Mouse (Mus musculus) lung, postnatal 36 days (tissue): ENCODE results near the gene Slc25a29.
A peak's percentile ranks its signal among the peaks of the same experiment; 100 is the strongest.

Experiments
- DNase-seq: peaks from one replicate; pipeline ENCODE4 v3.0.0; 2022; ENCODE audit warnings: mixed read lengths

Slc25a29 gene

GRCm38 (mm10) chr12:108835840-108836409 is at the start of gene Slc25a29, which contains the start of gene Slc25a47:
Slc25a29 (minus strand) TSS chr12:108835883.
Slc25a47 (plus strand) TSS chr12:108836046.
- DNase-seq: peak; percentile 98

DNA sequence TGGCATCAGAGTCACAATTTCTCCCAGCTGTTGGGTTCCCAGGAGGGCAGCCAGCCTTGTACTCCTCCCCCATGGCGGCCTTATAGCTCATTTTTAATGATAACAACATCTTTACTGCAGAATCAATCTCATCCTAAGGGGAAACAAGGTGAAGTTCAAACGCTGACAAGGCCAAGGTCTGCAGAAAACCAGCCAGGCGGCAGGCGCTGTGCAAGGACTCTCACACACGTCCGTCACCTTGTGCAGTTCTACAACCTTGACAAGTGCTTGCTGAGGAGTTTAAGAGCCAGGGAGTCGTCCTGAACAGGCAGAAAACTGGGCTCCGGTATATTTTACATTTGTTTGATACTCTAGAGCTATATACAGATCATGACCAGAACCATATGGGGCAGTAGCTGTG is 47.1 kb upstream of the Slc25a29 start:
- DNase-seq: no peak

- DNase-seq: no peak
These were observed 45.5 kb upstream of the Slc25a29 start for GRCm38 (mm10) chr12:108881192-108881591.

DNA sequence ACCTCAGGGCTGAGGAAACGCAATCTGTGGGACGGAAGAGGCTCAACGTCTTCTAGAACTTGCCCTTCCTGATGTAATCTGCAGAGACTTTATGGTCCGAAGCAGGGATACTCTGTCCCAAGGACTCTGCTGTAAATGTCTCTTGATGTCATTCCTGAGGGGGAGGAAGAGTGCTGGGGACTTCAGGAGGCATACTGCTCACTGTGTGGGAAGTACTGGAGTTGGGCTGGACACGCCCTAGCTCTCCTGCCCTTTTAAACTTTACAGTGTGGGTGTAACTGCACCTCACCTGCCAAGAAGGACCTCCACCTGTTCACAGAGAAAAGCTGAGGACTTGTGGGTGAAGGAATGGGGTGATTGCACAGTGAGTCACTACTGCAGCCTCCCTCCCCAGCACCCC is 44.9 kb upstream of the Slc25a29 start:
- peak; percentile 61 for DNase-seq

- DNase-seq: peak; percentile 16
These were observed 43.5 kb upstream of the Slc25a29 start for GRCm38 (mm10) chr12:108879138-108879537.

DNA sequence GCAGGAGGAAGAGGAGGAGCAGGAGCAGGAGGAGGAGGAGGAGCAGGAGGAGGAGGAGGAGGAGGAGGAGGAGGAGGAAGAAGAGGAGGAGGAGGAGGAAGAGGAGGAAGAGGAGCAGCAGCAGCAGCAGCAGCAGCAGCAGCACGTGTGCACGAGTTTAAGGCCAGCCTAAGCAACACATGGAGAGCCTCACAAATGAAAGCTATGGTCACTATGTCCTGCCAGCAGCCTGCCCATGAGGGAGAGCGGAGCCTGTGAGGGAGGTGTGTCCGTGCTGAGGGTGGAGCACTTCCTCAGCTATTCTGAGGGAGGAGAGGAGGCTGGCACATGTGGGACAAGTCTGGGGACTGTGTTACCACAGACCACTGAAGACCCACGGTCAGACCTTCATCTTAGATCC is 37.4 kb upstream of the Slc25a29 start:
- peak; percentile 16 for DNase-seq

- DNase-seq: peak; percentile 42
These were observed 33.9 kb upstream of the Slc25a29 start for GRCm38 (mm10) chr12:108869575-108869974.

- DNase-seq: peak; percentile 85
These were observed 29.4 kb upstream of the Slc25a29 start for GRCm38 (mm10) chr12:108865007-108865494.

DNA sequence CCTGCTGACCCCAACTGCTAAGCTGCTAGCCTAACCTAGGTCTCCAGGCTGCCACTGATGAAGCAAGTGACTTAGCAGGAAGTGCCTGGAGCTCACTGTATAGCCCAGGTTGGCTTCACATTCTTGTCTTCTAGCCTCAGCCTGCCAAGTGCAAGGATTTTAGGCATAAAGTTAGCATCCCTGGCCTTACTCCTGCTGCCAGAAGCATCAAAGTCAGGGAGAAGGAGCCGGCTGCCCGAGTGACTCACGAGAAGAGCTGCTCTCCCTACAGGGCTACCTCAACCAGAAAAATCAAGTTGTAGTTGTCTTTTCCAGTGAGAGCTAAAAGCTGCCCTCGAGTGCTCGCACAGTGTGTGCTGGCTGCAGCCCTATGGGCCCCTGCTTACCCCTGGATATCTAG is 22.8 kb upstream of the Slc25a29 start:
- DNase-seq: no peak

- DNase-seq: peak; percentile 64
These were observed 22.0 kb upstream of the Slc25a29 start for GRCm38 (mm10) chr12:108857589-108858184.

GRCm38 (mm10) chr12:108857109-108857508 is 21.4 kb upstream of the Slc25a29 start:
- no peak for DNase-seq

GRCm38 (mm10) chr12:108856186-108856585 is 20.5 kb upstream of the Slc25a29 start:
- DNase-seq: no peak

- no peak for DNase-seq
These were observed 19.4 kb upstream of the Slc25a29 start for GRCm38 (mm10) chr12:108855081-108855480.

GRCm38 (mm10) chr12:108852822-108853221 is 17.1 kb upstream of the Slc25a29 start:
- no peak for DNase-seq

DNA sequence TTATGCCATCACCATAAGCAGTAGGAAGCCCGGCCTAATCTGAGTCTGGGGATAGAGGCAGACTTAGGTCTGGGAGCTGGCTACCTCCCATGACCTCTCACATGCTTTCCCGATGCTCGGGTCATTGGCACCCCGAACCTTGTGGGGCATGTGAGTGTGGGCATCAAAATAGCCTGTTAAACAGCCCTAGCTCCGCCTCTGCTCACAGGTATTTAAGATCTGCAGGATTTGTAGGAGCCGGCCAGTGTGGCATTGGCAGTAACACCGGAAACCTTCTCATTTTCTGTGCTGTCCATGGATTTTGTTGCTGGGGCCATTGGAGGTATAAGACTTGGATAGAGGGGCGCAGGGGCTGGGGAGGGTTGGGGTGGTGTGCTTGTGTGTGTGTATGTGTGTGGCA is 15.2 kb upstream of the Slc25a29 start:
- DNase-seq: no peak

DNA sequence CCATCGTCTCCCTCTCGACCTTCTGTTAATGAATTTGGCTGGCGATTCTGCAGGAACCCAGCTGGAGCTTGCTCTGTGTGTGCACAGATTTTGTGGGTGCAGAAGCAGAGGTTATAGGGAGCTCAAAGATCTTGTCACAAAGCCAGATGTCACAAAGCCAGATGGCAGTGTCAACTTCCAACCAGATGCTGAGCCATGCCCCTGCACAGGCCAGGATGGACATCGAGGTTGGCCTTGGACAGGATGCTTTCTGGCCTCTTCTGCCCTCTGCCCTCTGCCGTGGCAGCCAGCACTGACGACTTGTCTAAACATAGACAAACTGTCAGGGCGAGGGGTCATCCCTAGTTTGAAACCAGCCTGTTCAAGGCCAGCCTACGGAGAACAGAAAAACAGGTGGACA is 14.4 kb upstream of the Slc25a29 start:
- DNase-seq: peak; percentile 62

GRCm38 (mm10) chr12:108849488-108850022 is 13.9 kb upstream of the Slc25a29 start:
- peak; percentile 38 for DNase-seq

DNA sequence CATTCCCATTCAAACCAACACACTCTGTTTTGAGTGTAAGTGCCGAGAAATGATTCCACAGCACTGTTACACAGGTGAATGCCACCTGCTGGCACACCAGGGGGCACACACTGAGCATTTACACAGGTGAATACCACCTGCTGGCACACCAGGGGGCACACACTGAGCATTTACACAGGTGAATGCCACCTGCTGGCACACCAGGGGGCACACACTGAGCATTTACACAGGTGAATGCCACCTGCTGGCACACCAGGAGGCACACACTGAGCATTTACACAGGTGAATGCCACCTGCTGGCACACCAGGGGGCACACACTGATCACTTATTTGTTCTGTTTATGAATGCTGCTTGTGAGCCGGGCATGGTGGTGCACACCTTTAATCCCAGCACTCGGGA is 12.3 kb upstream of the Slc25a29 start:
- peak; percentile 47 for DNase-seq

GRCm38 (mm10) chr12:108842663-108843062 is 7.0 kb upstream of the Slc25a29 start:
- DNase-seq: no peak

DNA sequence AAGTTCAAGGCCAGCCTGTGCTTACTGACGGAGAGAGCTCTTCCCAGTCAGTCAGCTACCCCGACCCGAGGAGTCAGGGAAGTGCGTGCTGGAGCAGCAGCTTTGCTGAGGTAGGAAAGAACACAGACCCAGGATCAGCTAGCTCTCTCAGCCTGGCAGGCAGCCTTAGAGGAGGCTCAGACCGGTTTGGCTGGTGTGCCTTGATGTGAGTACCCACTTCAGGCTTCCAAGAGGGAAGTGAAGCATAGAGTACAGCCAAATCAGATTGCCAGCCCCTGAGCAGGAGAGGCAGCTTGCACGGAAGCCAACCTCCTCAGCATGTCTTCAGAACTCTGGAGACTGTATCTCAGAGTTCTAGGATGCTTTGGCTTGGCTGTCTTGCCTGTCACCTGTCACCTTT is 5.5 kb upstream of the Slc25a29 start:
- DNase-seq: peak; percentile 91

DNA sequence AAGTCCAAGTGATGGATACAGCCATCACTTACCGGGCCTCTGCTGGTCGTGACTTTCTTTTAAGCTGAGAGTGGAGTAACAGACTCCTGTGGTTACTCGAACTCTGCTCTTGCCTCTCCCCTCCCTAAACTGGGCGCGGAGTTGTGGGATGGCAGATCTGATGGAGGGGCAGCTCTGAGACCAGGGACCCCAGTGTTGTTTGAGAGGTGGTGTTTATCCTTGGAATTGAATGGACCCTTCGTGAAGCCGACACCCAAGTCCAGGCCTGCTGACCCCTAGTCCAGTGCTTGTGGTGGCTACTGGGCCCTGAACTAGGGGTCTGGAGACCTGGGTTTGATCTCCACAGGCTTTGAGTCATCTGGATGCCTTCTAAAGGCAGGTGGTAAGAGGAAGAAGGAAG is 1.0 kb upstream of the Slc25a29 start:
- DNase-seq: no peak

- no peak for DNase-seq
These were observed 359 bp downstream of the Slc25a29 start for GRCm38 (mm10) chr12:108835208-108835839.

- DNase-seq: peak; percentile 53
These were observed 897 bp downstream of the Slc25a29 start for GRCm38 (mm10) chr12:108834786-108835185.

DNA sequence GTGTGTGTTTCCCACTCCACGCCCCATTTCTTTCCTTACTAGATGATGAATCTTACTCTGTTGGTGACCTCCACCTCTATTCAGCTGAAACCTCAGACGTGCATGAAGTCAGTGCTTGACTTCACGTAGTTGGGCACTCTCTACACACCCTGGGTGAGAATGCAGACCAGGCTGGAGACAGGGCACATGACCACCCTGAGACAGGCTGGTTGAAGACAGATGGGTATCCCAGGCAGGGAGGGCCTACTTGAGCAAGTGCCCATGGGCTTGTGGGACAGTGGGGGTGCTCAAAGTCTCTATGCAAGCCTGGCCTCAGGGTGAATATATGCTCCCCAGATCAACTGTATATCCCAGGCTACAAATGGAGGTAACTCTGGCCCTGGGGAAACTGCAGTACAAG is 1.3 kb downstream of the Slc25a29 start:
- no peak for DNase-seq
